Mouse (Mus musculus) MEL (cell line): Measurements from ENCODE around the gene Mpg. TPM values are rescaled to one million over a fixed set of nuclear protein-coding genes. Genes with fewer than 3 reads are reported as not detected.

Source experiments
- DNase-seq: peaks from one replicate; pipeline ENCODE4 v3.0.0; 2011; ENCODE audit warnings: low read depth, low spot score
- H3K27ac ChIP-seq: 2 replicates; pipeline ENCODE4 v1.5.1; 2012; ENCODE audit warnings: low read depth, mild to moderate bottlenecking, control low read depth, low read length, moderate library complexity; ENCODE audit not compliant: control insufficient read depth
- H3K27me3 ChIP-seq, 2 experiments: fragments of 150-350 bp in 1 of 2; sonication (generic) in 1 of 2; 2 replicates each; pipeline ENCODE4 v1.6.1; 2012; ENCODE audit warnings: low read length in 2 of 2, mild to moderate bottlenecking in 2 of 2, improper control_type of control experiment in 1 of 2, moderate library complexity in 1 of 2; ENCODE audit not compliant: insufficient read depth in 2 of 2, control insufficient read depth in 1 of 2
- H3K36me3 ChIP-seq, 2 experiments: 2 replicates each; pipeline ENCODE4 v1.6.1; 2012 to 2014; ENCODE audit warnings: low read length in 2 of 2, improper control_type of control experiment in 1 of 2, inconsistent platforms in 1 of 2, mild to moderate bottlenecking in 1 of 2; ENCODE audit not compliant: insufficient read depth in 2 of 2, control insufficient read depth in 1 of 2
- H3K4me1 ChIP-seq, 2 experiments: fragments of 150-350 bp in 1 of 2; sonication (generic) in 1 of 2; 2 replicates each; pipeline ENCODE4 v1.6.1; 2012; ENCODE audit warnings: low read length in 2 of 2, improper control_type of control experiment in 1 of 2, mild to moderate bottlenecking in 1 of 2; ENCODE audit not compliant: insufficient read depth in 2 of 2, control insufficient read depth in 1 of 2
- H3K4me3 ChIP-seq, 2 experiments: fragments of 150-350 bp in 1 of 2; sonication (generic) in 1 of 2; 2 replicates each; pipeline ENCODE4 v1.5.1; 2012; ENCODE audit warnings: low read depth in 2 of 2, low read length in 2 of 2, mild to moderate bottlenecking in 2 of 2, moderate library complexity in 2 of 2, control low read depth in 1 of 2, improper control_type of control experiment in 1 of 2; ENCODE audit not compliant: control insufficient read depth in 1 of 2, insufficient read depth in 1 of 2
- H3K79me2 ChIP-seq: 2 replicates; pipeline ENCODE4 v1.6.1; 2012; ENCODE audit warnings: mild to moderate bottlenecking, low read length, moderate library complexity; ENCODE audit not compliant: control insufficient read depth, poor library complexity, insufficient read depth
- H3K9ac ChIP-seq: 2 replicates; pipeline ENCODE4 v1.6.1; 2012; ENCODE audit warnings: low read depth, mild to moderate bottlenecking, control low read depth, low read length, moderate library complexity; ENCODE audit not compliant: control insufficient read depth, poor library complexity, severe bottlenecking
- H3K9me3 ChIP-seq: fragments of 150-350 bp; sonication (generic); replicated peaks from 2 replicates; pipeline ENCODE4 v1.6.1; 2012; ENCODE audit warnings: mild to moderate bottlenecking, low read length, improper control_type of control experiment, moderate library complexity; ENCODE audit not compliant: insufficient read depth
- BHLHE40 ChIP-seq: IDR thresholded peaks from 2 replicates; pipeline ENCODE4 v1.6.1; 2012; ENCODE audit warnings: low read depth, mild to moderate bottlenecking, inconsistent platforms, low read length, improper control_type of control experiment, borderline replicate concordance
- CHD1 ChIP-seq: IDR thresholded peaks from 2 replicates; pipeline ENCODE4 v1.6.1; 2012; ENCODE audit warnings: low read depth, mild to moderate bottlenecking, inconsistent platforms, low read length, improper control_type of control experiment
- CTCF ChIP-seq, 3 experiments: IDR thresholded peaks in 2 of 3; conservative IDR thresholded peaks in 1 of 3; 2 replicates each; pipeline ENCODE4 v1.5.1; 2011 to 2012; ENCODE audit warnings: low read length in 3 of 3, low read depth in 2 of 3, mild to moderate bottlenecking in 2 of 3, improper control_type of control experiment in 1 of 3, inconsistent platforms in 1 of 3, mixed read lengths in 1 of 3, moderate library complexity in 1 of 3; ENCODE audit not compliant: control insufficient read depth in 1 of 3, insufficient read depth in 1 of 3, poor library complexity in 1 of 3, severe bottlenecking in 1 of 3
- EP300 ChIP-seq, 2 experiments: IDR thresholded peaks; 2 replicates each; pipeline ENCODE4 v1.6.1; 2011; ENCODE audit warnings: improper control_type of control experiment in 2 of 2, low read length in 2 of 2, low read depth in 1 of 2, mild to moderate bottlenecking in 1 of 2
- ETS1 ChIP-seq: IDR thresholded peaks from 2 replicates; pipeline ENCODE4 v1.6.1; 2012; ENCODE audit warnings: low read depth, mild to moderate bottlenecking, inconsistent platforms, low read length, improper control_type of control experiment, moderate library complexity
- GABPA ChIP-seq: IDR thresholded peaks from 2 replicates; pipeline ENCODE4 v1.6.1; 2012; ENCODE audit warnings: low read depth, mild to moderate bottlenecking, inconsistent platforms, low read length, improper control_type of control experiment, moderate library complexity
- JUND ChIP-seq: IDR thresholded peaks from 2 replicates; pipeline ENCODE4 v1.6.1; 2011; ENCODE audit warnings: low read depth, mild to moderate bottlenecking, improper control_type of control experiment, low read length
- KAT2A ChIP-seq: conservative IDR thresholded peaks from 2 replicates; pipeline ENCODE4 v1.6.1; 2012; ENCODE audit warnings: low read depth, low read length, improper control_type of control experiment, inconsistent platforms
- MAFK ChIP-seq: IDR thresholded peaks from 2 replicates; pipeline ENCODE4 v1.6.1; 2011; ENCODE audit warnings: low read depth, mild to moderate bottlenecking, low read length, improper control_type of control experiment, borderline replicate concordance
- MAX ChIP-seq: IDR thresholded peaks from 2 replicates; pipeline ENCODE4 v1.6.1; 2011; ENCODE audit warnings: low read length, improper control_type of control experiment
- MAZ ChIP-seq: IDR thresholded peaks from 2 replicates; pipeline ENCODE4 v1.6.1; 2012; ENCODE audit warnings: low read depth, mild to moderate bottlenecking, inconsistent platforms, low read length, improper control_type of control experiment
- MEF2A ChIP-seq: IDR thresholded peaks from 2 replicates; pipeline ENCODE4 v1.6.1; 2014; ENCODE audit warnings: low read depth, mild to moderate bottlenecking, inconsistent platforms, low read length, improper control_type of control experiment; ENCODE audit not compliant: poor library complexity, insufficient replicate concordance, severe bottlenecking; ENCODE audit errors: extremely low read depth
- MXI1 ChIP-seq: IDR thresholded peaks from 2 replicates; pipeline ENCODE4 v1.6.1; 2011; ENCODE audit warnings: mild to moderate bottlenecking, low read depth, low read length, improper control_type of control experiment
- MYB ChIP-seq: IDR thresholded peaks from 2 replicates; pipeline ENCODE4 v1.6.1; 2011; ENCODE audit warnings: mild to moderate bottlenecking, low read depth, low read length, improper control_type of control experiment
- MYC ChIP-seq: IDR thresholded peaks from 2 replicates; pipeline ENCODE4 v1.6.1; 2011; ENCODE audit warnings: low read depth, mild to moderate bottlenecking, low read length, improper control_type of control experiment, moderate library complexity
- NELFE ChIP-seq: IDR thresholded peaks from 2 replicates; pipeline ENCODE4 v1.6.1; 2011; ENCODE audit warnings: low read depth, low read length, improper control_type of control experiment
- NRF1 ChIP-seq: IDR thresholded peaks from 2 replicates; pipeline ENCODE4 v1.6.1; 2014; ENCODE audit warnings: low read depth, mild to moderate bottlenecking, inconsistent platforms, low read length, improper control_type of control experiment, moderate library complexity; ENCODE audit not compliant: poor library complexity, insufficient read depth, severe bottlenecking
- POLR2A ChIP-seq, 2 experiments: IDR thresholded peaks; 2 replicates each; pipeline ENCODE4 v1.6.1; 2011 to 2012; ENCODE audit warnings: low read length in 2 of 2, mild to moderate bottlenecking in 2 of 2, control low read depth in 1 of 2, improper control_type of control experiment in 1 of 2, low read depth in 1 of 2, moderate library complexity in 1 of 2; ENCODE audit not compliant: control insufficient read depth in 1 of 2, insufficient read depth in 1 of 2, poor library complexity in 1 of 2
- POLR2AphosphoS5 ChIP-seq: IDR thresholded peaks from 2 replicates; pipeline ENCODE4 v1.6.1; 2012; ENCODE audit warnings: low read depth, borderline replicate concordance, mild to moderate bottlenecking, inconsistent platforms, low read length, moderate library complexity, mixed read lengths
- RAD21 ChIP-seq: IDR thresholded peaks from 2 replicates; pipeline ENCODE4 v1.6.1; 2011; ENCODE audit warnings: mild to moderate bottlenecking, low read depth, low read length, improper control_type of control experiment
- RCOR1 ChIP-seq: IDR thresholded peaks from 2 replicates; pipeline ENCODE4 v1.6.1; 2012; ENCODE audit warnings: low read depth, mild to moderate bottlenecking, inconsistent platforms, low read length, improper control_type of control experiment
- SIN3A ChIP-seq: IDR thresholded peaks from 2 replicates; pipeline ENCODE4 v1.6.1; 2012; ENCODE audit warnings: low read length, improper control_type of control experiment, inconsistent platforms
- TBP ChIP-seq: IDR thresholded peaks from 2 replicates; pipeline ENCODE4 v1.8.0; 2011; ENCODE audit warnings: low read depth, low read length, improper control_type of control experiment
- TCF12 ChIP-seq: IDR thresholded peaks from 2 replicates; pipeline ENCODE4 v1.6.1; 2014; ENCODE audit warnings: low read depth, mild to moderate bottlenecking, inconsistent platforms, low read length, improper control_type of control experiment, moderate library complexity
- UBTF ChIP-seq: IDR thresholded peaks from 2 replicates; pipeline ENCODE4 v1.6.1; 2012; ENCODE audit warnings: low read depth, mild to moderate bottlenecking, inconsistent platforms, low read length, improper control_type of control experiment, moderate library complexity, borderline replicate concordance; ENCODE audit not compliant: insufficient read depth
- USF2 ChIP-seq, 2 experiments: IDR thresholded peaks; 2 replicates each; pipeline ENCODE4 v1.6.1; 2011 to 2012; ENCODE audit warnings: improper control_type of control experiment in 2 of 2, low read length in 2 of 2, borderline replicate concordance in 1 of 2, inconsistent platforms in 1 of 2, low read depth in 1 of 2, mild to moderate bottlenecking in 1 of 2; ENCODE audit not compliant: insufficient read depth in 1 of 2
- ZC3H11A ChIP-seq: IDR thresholded peaks from 2 replicates; pipeline ENCODE4 v1.6.1; 2012; ENCODE audit warnings: low read depth, mild to moderate bottlenecking, inconsistent platforms, low read length, improper control_type of control experiment
- ZKSCAN1 ChIP-seq: IDR thresholded peaks from 2 replicates; pipeline ENCODE4 v1.6.1; 2012; ENCODE audit warnings: low read depth, mild to moderate bottlenecking, inconsistent platforms, low read length, improper control_type of control experiment, moderate library complexity
- ZMIZ1 ChIP-seq: IDR thresholded peaks from 2 replicates; pipeline ENCODE4 v1.6.1; 2012; ENCODE audit warnings: low read depth, mild to moderate bottlenecking, inconsistent platforms, low read length, improper control_type of control experiment, moderate library complexity
- ZNF384 ChIP-seq: IDR thresholded peaks from 2 replicates; pipeline ENCODE4 v1.6.1; 2012; ENCODE audit warnings: low read depth, mild to moderate bottlenecking, inconsistent platforms, low read length, improper control_type of control experiment
- polyA plus RNA-seq, 2 experiments: library from polyadenylated mRNA; stranded (reverse) in 1 of 2; unstranded in 1 of 2; fragments of >175 nt in 1 of 2; fragments of >200 nt in 1 of 2; gene quantifications; 2 replicates each; pipeline versions ENCODE4 v1.2.1 to v1.2.4; 2012; ENCODE audit warnings: low replicate concordance in 2 of 2, low read depth in 1 of 2; ENCODE audit not compliant: insufficient read length in 2 of 2, insufficient read depth in 1 of 2, missing spikeins in 1 of 2
- total RNA-seq: library from RNA; depleted of rRNA; stranded (reverse); fragments of 300-350 nt; gene quantifications from 2 replicates; pipeline ENCODE4 v1.2.3, GENCODE M21; 2012

Gene Mpg
- total and polyA plus RNA-seq, 3 experiments: 42.0 to 43.2 TPM; not detected in 1

DNA sequence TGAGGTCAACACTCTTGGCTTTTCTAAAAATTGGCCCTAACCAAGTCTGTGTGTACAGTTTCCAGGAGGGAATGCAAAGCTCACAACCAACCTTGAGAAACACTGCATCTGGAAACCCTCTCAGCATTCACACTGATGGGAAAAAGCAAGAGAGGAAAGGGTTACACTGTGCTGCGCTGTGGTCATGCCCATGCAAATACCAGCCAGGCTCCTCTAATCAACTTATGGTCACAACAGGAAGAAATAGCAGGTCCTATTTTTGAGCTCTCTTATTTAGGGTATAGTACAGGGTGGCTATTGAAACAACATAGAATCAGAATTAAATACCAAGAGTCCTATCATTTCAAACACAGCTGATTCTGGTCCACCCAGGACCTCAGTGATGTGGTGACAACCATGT is 18.3 kb downstream of the Mpg start:
- Histone ChIP-seq H3K4me1 (peaks cover 27 to 47% of the 10 kb centered on the region in 2 experiments), H3K79me2 (no peaks in the 10 kb centered on the region), H3K4me3 (no peak overlapping the region), H3K9me3 (no peaks in the 10 kb centered on the region), H3K27me3 (no peaks in the 10 kb centered on the region), H3K27ac (peak overlapping the region; percentile 92), H3K9ac (peak overlapping the region; percentile 40), H3K36me3 (peaks cover 0 to 45% of the 10 kb centered on the region in 2 experiments; a peak in 2 of 4 replicates)
- TF ChIP-seq ETS1: no peak
- TF ChIP-seq POLR2AphosphoS5: no peak
- no peak for TF ChIP-seq ZNF384
- TF ChIP-seq ZMIZ1: no peak
- no peak for TF ChIP-seq MXI1
- no peak for TF ChIP-seq RCOR1
- TF ChIP-seq CHD1: no peak
- TF ChIP-seq EP300 (IDR thresholded peaks at IDR 0.05; ENCODE audit: low read depth in 1 of 2, low read length in 2 of 2): peak in 1 of 2 experiments; percentile 10; a peak in 1 of 4 replicates
- no peak for TF ChIP-seq BHLHE40
- no peak for TF ChIP-seq NELFE
- TF ChIP-seq RAD21: no peak
- peak; percentile 45; the same call in 1 of the 2 replicates for TF ChIP-seq MAX
- TF ChIP-seq MEF2A: no peak
- no peak for TF ChIP-seq MYB
- no peak for TF ChIP-seq MAFK
- TF ChIP-seq NRF1: no peak
- 0 out of 2 replicates have a peak, but pooled peaks have one; percentile 49 for TF ChIP-seq MYC
- no peak for TF ChIP-seq ZC3H11A
- no peak for TF ChIP-seq GABPA
- no peak for TF ChIP-seq TBP
- TF ChIP-seq MAZ: no peak
- TF ChIP-seq TCF12: 0 out of 2 replicates have a peak, but pooled peaks have one; percentile 14
- TF ChIP-seq POLR2A (IDR thresholded peaks at IDR 0.05; ENCODE audit: control insufficient read depth in 1 of 2, insufficient read depth in 1 of 2, low read depth in 1 of 2, low read length in 2 of 2, poor library complexity in 1 of 2): no peak
- TF ChIP-seq SIN3A: no peak; the same call in 1 of the 2 replicates
- no peak for TF ChIP-seq JUND
- no peak for TF ChIP-seq UBTF
- no peak for TF ChIP-seq CTCF (IDR thresholded peaks at IDR 0.05 in 2 of 3, conservative IDR thresholded peaks at IDR 0.05 in 1 of 3; ENCODE audit: control insufficient read depth in 1 of 3, insufficient read depth in 1 of 3, low read depth in 2 of 3, low read length in 3 of 3, poor library complexity in 1 of 3, severe bottlenecking in 1 of 3)
- TF ChIP-seq ZKSCAN1: no peak
- no peak for TF ChIP-seq KAT2A
- TF ChIP-seq USF2 (IDR thresholded peaks at IDR 0.05; ENCODE audit: borderline replicate concordance in 1 of 2, insufficient read depth in 1 of 2, low read depth in 1 of 2, low read length in 2 of 2): no peak
- DNase-seq: no peak
